Mouse (Mus musculus) activated CD4-positive, CD25-positive, alpha-beta regulatory T cell, adult 4 months (primary cell): ENCODE data around the gene Osbpl7. TPM values are rescaled to one million over a fixed set of nuclear protein-coding genes. Genes with fewer than 3 reads are reported as not detected.
A peak's percentile ranks its signal among the peaks of the same experiment; 100 is the strongest.

Experiments
- ATAC-seq: one replicate; pipeline ENCODE4 v1.8.0; 2017
- polyA plus RNA-seq, 2 experiments: library from polyadenylated mRNA; unstranded; fragments of 100-300 nt; shearing (Covaris generic); gene quantifications; one replicate each; pipeline ENCODE4 v1.2.1; 2017

Gene Osbpl7
- polyA plus RNA-seq, 2 experiments from 2014 or later: 21.3 to 25.8 TPM

DNA sequence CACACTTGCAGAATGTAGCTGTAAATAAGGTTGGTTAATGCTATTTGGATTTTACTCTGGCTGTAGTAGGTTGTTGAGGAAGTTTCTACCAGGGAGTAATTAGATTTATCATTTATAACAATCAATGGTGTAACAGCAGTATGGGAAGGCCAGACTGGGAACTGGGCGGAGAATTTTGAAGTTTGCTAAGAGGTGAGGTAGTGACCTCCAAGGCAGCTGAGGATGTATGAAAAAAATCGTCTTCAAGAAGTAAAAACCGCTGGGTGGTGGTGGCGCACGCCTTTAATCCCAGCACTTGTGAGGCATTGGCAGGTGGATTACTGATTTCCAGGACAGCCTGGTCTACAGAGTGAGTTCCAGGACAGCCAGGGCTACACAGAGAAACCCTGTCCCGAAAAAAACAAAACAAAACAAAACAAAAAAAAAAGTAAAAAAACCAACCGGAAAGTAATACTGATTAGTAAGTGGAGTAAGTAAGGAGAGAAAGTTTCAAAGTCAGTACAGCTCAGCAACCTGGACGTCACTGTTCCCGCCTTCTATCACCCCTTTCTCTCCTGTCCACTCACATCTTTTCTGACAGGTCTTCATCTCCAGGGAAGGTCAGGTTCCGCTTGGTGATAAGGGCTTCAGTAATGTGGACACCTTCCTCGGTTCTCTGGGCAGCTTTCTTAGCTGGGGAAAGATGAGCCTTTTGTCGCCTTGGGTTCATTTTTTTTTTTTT is 10.0 kb upstream of the Osbpl7 start:
- ATAC-seq: no peak

DNA sequence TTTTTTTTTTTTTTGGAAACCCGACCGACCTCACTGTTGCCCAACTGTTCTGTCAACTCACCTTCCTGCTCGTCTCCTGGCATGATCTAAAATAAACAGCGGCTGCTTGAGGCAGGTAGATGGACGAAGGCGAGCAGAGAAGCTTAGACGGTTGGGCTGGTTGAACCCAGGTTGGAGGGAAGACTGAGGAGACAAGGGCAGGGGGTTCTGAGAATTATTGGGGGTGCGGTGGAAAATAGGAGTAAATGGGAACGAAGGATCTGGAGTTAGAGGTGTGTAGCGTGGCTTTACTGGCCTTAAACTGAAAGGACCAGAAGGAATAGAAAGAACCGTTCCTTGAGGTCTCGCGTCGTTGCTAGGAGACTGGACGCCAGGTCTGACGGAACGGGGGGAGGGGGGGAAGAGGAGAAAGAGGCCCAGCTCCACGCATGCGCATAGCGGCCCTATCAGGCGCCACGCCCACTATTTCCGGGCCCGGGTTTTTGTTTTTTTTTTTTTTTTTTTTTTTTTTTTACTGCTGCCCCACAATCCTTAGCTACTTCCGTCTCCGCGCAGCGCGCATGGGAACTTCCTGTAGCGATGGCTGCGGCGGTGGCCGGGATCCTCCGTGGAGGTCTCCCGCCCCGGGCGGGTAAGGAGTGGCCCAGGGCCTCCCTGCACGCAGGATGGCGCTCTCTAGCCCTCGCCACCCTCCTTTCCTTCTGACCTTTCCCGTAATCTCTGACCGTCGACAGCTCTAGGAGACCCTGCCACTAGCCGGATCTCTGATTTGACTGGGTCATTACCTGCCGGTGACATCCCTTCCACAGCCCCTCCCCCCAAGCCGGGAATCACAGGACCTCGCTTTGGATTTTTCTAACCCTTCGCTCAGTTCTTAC is 9.2 kb upstream of the Osbpl7 start, which contains the start of the genes Lrrc46 and Mrpl10:
Lrrc46 (minus strand) TSS at position 386 of the 878 bp plus-strand sequence.
Mrpl10 (plus strand) TSS at position 539 of the 878 bp plus-strand sequence.
- ATAC-seq: peak; percentile 89

DNA sequence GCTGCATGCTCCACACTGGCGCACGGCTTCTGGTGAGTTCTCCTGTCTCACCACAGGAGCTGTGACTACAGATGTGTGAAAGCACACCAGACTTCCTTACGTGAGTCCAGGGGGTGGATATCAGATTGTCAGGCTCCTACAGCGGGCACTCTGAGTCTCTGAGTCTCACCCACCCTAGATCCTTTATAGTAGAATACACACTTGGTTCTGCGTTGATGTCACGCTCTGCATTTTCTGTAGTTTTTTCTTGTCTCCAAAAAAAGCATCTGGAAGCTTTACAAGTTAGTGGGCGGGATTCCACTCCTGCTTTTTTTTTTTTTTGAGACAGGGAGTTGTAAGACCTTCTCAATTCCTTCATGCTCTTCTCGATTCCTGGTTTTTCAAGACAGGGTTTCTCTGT is 5.5 kb upstream of the Osbpl7 start:
- no peak for ATAC-seq

DNA sequence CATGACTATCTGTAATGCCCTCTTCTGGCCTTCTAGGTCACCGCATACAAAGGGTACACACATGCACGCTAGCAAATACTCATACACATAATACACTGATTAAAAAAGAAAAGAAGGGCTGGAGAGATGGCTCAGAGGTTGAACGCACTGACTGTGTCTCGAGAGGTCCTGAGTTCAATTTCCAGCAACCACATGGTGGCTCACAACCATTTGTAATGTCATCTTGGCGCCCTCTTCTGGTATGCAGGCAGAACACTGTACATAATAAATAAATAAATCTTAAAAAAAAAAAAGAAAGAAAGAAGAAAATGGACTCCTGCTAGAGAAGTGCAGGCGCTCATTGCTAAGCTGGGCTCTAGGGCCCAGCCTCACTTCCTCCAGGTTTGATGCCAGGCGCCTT is 4.6 kb upstream of the Osbpl7 start:
- ATAC-seq: no peak

DNA sequence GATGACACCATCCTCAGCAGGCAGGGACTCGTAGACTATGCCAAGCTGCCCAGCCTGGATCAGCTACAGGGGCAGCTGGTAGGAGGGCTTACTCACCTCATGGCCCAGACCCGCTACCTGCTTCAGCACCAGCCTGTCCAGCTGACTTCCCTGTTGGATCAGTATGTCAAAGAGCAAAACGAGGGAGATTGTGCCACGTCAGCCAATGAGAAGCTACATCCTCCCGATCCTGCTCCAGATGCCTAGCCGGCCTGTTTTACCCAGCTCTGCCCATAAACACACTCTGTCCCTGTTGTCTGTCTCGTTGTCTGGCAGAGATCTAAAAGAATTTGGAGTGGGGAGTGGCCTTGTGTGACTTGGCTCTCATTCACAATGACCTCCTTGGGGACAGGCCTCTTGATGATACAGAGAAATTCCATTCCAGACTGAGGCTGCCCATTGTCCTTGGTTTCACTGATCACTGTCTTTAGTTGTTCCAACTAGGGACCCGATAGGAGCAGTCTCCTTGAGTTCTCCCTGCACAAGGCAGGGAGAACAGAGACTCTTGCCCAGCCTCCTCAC is 2.3 kb upstream of the Osbpl7 start:
- no peak for ATAC-seq

DNA sequence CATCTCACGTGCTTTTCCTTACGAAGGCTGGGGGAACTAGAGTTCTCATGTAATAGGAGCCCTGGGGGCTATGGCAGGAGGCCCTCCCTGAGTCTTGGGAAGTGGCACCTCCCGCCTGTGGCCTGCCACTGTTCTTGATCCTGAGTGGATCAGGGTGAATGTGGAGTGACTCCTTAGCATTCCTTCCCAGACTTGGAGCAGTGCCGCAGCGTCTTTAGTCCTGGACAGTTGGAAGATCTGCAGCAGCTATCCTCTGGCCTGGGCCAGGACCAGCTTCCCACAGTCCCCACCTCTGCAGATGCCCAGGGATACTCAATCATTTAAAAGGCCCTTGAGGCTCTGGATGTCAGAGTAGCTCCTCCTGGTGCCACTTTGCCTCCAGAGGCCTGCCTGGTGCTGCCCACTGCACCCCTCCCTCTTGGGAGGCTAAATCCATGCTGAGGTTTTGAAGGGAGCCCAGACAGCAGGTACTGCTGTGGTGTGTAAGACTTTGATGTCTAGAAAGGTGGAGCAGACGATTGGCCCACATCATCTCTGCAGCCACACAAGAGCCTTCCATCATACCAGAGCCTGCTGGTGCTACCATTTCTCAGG is 839 bp upstream of the Osbpl7 start:
- ATAC-seq: no peak

DNA sequence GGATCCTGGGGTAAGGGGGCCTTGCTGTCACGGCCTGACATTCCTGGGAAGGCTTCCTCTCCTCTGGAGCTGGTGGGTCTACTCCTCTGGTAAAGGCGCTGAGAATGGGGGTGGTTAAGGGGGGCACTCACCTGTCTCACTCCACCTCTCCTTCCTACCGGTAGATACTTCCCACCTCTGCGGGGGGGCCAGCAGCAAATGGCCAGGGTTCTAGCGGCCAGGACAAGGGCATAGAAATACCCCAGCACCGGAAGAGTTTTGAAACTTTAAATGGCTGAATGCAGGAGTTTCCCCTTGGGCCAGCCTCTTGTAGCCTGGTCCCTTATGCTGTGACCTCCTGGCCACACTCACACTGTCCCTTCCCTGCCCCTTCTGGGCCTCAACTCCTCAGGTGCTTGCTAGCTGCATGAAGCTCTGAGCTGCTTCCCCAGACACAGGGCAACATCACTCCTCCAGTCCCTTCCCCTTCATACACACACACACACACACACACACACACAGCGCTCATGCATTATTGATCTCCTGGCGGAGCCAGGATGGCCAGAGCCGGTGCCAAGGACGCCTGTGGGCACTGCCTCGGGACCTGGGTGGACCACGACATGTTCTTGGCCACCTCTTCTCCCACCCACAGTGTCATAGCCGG is 637 bp downstream of the Osbpl7 start:
- ATAC-seq: no peak

DNA sequence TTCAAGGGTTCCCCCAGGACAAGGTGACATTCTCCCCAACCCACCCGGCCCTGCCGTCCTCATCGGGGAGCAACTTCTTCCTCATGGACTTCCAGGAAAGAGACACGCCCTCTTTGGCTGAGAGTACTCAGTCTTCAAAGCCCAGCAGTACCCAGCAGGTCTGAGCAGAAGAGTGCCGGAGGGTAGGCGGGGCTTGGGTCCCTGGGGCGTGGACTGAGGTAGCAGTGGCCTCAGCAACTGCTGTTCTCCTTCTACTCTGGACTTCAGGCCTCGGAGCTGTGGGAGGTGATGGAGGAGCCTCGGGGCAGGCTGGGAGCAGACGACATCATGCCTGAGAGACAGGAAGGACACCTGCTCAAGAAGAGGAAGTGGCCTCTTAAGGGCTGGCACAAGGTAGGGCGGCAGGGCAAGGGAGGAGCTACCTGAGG is 1.8 kb downstream of the Osbpl7 start:
- ATAC-seq: no peak

DNA sequence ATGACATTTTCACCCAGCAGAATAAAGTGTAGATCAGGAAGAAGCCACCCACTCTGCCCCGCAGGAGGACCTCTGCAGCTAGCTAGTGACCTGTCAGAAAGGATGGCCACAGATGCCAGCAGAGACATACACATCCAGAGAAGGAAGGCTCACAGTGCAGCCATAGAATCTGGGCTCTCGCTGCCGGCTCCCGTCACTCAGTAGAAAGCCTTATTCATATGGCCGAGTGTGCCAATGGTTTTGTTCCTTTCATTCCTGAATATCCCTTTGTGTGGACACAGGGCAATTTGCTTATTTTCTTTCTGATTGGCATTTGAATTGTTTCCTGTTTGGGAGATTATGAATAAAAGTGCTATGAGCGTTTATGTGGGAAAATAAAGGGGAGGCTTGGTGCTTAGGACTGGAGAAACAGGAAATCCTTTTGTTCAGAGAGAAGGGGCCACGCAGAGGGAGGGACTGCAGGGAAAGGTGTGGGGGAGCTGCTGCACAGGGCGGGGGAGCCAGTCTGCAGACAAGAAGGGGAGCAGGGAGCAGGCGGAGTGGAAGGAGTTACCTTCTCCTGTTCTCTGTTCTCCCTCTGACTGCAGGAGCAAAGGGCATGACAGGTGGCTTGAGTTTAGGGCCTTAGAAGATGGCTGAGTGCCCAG is 13.0 kb downstream of the Osbpl7 start:
- ATAC-seq: no peak

DNA sequence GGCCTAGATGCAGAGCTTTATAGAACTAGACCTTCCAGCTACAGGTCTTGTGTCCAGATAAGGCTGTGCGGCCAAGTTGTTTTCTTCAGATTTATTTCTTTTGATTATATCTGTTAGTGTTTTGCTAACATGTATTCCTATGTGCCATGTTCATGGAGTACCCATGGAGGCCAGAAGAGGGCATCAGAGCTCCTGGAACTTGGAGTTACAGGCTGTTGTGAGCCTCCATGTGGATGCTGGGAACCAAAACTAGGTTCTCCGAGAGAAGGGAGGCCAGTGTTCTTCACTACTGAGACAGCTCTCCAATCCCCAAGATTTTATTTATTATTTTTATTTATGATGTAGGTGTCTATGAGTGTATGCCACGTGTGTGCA is 13.5 kb downstream of the Osbpl7 start:
- ATAC-seq: no peak

DNA sequence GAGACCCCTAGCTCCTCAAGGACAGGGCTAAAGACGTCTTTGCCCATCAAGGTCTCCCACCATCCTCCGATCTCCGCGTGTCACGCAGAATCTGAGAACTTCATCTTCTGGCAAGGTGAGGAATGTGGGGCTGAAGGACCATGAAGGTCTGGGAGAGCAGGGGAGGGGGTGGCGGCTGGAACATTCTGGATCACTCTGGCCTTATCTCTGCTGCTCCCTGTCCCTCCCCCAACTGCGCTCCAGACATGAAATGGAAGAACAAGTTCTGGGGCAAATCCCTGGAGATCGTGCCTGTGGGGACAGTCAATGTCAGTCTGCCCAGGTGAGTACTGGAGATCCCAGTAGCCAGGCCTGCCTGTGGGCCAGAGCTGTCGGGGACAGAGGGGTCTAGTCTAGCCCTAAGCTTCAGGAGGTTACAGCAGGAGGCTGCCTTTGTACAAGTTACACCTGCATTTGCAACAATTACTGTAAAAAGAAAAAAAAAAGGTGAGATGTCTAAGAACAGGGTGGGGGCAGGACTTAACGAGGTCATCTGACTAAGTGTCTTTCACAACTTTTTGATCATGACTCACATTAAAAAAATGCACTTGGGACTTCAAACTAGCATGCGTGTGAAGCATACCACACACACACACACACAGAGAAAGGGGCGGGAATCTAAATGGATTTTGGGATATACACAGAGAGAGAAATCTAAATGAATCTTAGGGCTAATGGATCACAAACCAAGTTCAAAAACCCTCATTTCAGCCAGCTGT is 15.3 kb downstream of the Osbpl7 start:
- no peak for ATAC-seq

DNA sequence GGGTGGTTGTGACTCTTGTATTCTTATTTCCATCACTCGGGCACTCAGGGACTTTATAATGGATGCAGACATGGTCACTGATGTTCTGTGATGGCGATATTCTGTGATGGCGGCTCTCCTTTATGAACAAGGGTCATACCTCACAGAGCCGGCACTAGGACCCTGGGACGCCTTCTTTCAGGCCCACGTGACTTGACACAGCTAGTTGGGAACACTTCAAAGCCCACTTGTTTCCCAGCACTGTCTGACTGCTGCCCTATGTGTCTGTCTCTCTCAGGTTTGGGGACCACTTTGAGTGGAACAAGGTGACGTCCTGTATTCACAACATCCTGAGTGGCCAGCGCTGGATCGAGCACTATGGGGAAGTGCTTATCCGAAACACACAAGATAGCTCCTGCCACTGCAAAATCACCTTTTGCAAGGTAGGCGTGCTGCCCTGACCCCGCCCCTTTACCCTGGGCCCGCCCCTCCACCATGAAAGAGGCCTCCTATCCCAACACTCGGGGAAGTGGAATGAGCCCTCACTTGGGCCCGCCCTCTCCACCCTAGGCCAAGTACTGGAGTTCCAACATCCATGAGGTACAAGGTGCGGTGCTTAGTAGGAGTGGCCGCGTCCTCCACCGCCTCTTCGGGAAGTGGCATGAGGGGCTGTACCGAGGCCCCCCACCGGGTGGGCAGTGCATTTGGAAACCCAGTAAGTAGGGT is 16.4 kb downstream of the Osbpl7 start:
- ATAC-seq: no peak

DNA sequence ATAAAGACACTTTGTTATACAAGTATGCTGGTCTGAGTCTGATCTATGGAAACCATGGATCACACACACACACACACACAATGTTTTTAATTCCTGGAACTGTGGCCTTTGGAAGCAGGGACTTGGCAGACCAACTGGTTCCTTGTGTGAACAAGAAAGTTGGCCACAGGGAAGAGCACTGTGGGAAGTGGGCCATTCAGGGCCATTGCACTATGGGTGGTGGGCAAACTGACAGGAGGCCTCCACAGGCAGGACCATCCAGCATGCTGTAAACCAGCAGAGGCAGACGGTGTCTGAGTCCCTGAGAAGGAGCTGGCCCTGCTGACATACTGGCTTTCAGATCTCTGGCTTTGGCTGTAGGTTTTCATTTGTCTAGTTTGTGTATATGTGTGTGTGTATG is 18.9 kb downstream of the Osbpl7 start:
- no peak for ATAC-seq

DNA sequence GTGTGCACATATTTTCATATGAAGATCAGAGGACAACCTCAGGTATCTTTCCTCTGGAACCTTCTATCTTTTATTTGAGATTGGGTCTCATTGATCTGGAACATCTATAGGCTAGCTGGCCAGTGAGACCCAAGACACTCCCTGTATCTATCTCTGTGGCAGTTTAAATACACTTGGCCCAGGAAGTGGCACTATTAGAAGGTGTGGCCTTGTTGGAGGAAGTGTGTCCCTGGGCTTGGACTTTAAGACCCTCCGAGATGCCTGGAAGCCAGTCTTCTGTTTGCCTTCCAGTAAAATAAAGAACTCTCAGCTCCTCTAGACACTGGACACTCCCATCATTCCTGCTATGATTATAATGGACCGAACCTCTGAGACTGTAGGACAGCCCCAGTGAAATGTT is 19.3 kb downstream of the Osbpl7 start:
- ATAC-seq: no peak

DNA sequence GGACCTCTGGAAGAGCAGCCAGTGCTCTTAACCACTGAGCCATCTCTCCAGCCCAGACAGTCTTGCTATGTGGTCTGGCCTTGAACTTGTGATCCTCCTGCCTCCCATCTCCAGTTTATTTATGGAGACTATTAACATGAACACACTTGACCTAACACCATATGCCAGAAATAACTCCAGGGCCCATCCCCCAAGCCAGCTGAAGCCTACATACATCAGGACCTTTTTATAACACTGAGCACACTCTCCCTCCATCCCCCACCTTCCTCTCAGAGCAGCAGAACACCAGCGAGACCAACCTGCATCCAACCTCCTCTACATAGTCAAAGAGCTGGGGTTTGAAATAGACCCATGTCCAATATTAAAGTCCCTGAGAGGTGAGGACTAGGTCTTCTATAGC is 20.7 kb downstream of the Osbpl7 start:
- no peak for ATAC-seq

DNA sequence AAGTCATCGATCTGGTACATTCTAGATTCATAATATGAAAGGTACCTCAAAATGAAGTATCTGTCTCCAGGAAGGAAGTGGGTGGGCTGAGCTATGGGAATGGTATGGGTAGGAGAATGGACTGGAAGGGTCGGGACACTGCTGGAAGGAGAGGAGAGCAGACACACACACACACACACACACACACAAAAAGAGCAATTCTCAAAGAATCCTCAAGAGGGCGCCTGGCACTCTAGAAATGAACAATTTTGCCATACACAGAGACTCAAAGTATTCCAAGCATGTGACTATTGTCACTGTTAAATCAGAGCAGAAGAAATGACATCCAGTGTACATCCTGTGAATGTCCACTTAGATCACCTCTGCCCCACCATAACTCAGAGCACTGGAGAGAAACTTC is 22.1 kb downstream of the Osbpl7 start:
- no peak for ATAC-seq

DNA sequence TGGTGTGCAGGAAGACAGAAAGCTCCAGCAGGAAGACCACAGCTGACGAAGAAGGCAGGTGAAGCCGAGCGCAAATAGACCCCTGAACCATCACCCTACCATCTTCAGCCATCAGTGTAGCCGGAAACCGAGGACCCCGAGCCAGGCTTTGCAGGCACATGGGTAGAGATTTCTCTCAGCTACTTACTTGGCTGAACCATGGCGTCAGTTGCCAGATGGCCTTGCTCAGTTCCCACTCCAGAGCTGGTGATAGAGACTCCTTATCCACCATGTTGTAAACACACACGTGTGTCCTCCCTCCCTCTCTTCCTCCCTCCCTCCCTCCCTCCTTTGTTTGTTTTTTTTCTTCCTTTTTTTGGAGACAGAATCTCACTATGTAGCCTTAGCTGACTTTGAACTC is 23.8 kb downstream of the Osbpl7 start:
- no peak for ATAC-seq

DNA sequence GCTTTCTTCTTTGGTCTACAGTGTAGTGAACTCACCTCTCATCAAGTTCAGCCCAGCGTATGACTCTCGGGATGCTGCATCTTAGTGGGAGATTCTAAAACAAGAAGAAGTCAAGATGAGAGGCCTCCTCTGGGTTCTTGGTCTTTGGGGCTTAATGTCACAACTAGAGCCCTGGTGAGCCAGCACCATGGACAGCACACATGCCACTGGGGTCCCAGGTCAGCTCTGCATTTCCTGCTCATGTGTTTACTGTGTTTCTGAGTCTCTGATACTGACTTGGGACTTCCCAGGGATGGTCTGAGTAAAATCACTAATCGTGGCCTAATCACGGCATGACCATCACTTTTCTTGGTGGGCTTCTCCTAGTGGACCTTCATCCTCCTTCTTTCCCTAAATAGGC is 28.3 kb downstream of the Osbpl7 start:
- ATAC-seq: no peak

DNA sequence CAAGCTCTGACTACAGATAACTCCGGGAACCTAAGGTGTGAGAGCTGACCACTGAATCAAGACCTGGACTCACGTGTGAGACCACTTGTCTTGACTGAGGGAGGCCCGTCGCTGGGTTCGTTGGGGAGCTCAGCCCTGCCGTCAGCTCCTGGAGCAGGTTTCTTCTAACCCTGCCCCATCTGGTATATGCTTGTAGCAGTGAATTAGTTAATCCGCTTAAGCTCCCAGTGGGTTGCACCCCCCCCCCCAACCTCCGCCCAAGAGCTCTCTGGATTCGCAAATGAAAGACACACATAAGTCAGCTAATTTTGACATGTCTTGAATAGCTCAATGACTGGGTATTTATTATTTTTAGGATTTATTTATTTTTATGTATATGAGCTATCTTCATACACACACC is 29.9 kb downstream of the Osbpl7 start:
- ATAC-seq: no peak

DNA sequence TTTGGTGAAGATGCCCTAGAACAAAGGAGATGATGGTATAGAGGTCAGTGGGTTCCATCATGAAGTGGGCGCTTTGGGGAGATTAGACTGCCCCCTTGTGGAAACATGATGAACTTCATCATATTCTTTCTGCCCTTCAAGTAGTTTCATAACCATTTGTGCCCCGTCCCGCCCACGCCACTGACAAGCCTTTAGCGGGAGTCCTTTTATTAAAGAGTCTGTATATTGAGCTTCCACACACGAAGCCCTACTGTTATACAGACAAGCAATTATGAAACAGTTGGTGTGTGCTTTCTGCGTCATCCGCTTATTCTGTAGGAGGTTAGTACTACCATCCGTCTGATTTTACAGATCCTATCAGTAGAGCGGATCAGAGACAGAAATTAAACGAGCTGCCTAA is 32.5 kb downstream of the Osbpl7 start:
- ATAC-seq: no peak
